Mouse (Mus musculus) G1E (cell line): ENCODE results near the gene Tmprss4. TPM values are rescaled to one million over a fixed set of nuclear protein-coding genes. Genes with fewer than 3 reads are reported as not detected.

ENCODE experiments used
- ATAC-seq: 2 replicates; pipeline ENCODE4 v1.8.0; 2016; ENCODE audit warnings: mild to moderate bottlenecking; ENCODE audit not compliant: insufficient number of reproducible peaks, poor library complexity, low FRiP score, severe bottlenecking; ENCODE audit errors: extremely low read depth
- DNase-seq: peaks from one replicate; pipeline ENCODE4 v3.0.0; 2012; ENCODE audit warnings: low spot score
- H3K27me3 ChIP-seq: 2 replicates; pipeline ENCODE4 v1.6.1; 2012; ENCODE audit warnings: mild to moderate bottlenecking, low read length, inconsistent platforms; ENCODE audit not compliant: insufficient read depth
- H3K36me3 ChIP-seq: replicated peaks from 2 replicates; pipeline ENCODE3; 2012; ENCODE audit warnings: mild to moderate bottlenecking, inconsistent platforms
- H3K4me1 ChIP-seq: 2 replicates; pipeline ENCODE4 v1.6.1; 2012; ENCODE audit warnings: low read depth, low read length, inconsistent platforms, mixed read lengths; ENCODE audit not compliant: insufficient read depth
- H3K4me3 ChIP-seq: 2 replicates; pipeline ENCODE4 v1.5.1; 2012; ENCODE audit warnings: low read depth, mild to moderate bottlenecking, inconsistent platforms, low read length, moderate library complexity, mixed read lengths
- H3K9me3 ChIP-seq: replicated peaks from 2 replicates; pipeline ENCODE4 v1.6.1; 2012; ENCODE audit warnings: inconsistent platforms
- CTCF ChIP-seq: IDR thresholded peaks from 2 replicates; pipeline ENCODE4 v1.5.1; 2012; ENCODE audit warnings: low read depth, low read length, inconsistent platforms, mixed read lengths
- GATA1 ChIP-seq: IDR thresholded peaks from 2 replicates; pipeline ENCODE4 v1.6.1; 2012; ENCODE audit warnings: borderline replicate concordance, low read length, inconsistent platforms, mixed read lengths
- GATA2 ChIP-seq: IDR thresholded peaks from 2 replicates; pipeline ENCODE4 v1.6.1; 2012; ENCODE audit warnings: low read depth, low read length, inconsistent platforms, borderline replicate concordance
- POLR2AphosphoS5 ChIP-seq: IDR thresholded peaks from 2 replicates; pipeline ENCODE4 v1.6.1; 2012; ENCODE audit warnings: low read depth, low read length, inconsistent platforms; ENCODE audit not compliant: insufficient replicate concordance
- TAL1 ChIP-seq: conservative IDR thresholded peaks from 2 replicates; pipeline ENCODE4 v1.6.1; 2012; ENCODE audit warnings: low read depth, low read length, inconsistent platforms, mixed read lengths
- polyA plus RNA-seq: library from polyadenylated mRNA; stranded (reverse); fragments of >175 nt; gene quantifications from 2 replicates; pipeline ENCODE4 v1.2.3, GENCODE M21; 2012
- total RNA-seq, 2 experiments: library from RNA; stranded (forward) in 1 of 2; stranded (reverse) in 1 of 2; fragments of 200-1000 nt in 1 of 2; fragments of >200 nt in 1 of 2; fragmentation: Nextera tagmentation in 1 of 2; gene quantifications; 2 replicates each; pipeline ENCODE4 v1.2.3; 2014 to 2017

Gene Tmprss4
- total and polyA plus RNA-seq, 3 experiments: 0.11 TPM; not detected in 2

GRCm38 (mm10) chr9:45145533-45146266, 58.2 kb downstream of the Tmprss4 start:
- Histone ChIP-seq H3K9me3 (no peaks in the 10 kb centered on the region), H3K4me3 (no peak overlapping the region), H3K4me1 (no peaks in the 10 kb centered on the region), H3K27me3 (peaks cover 14% of the 10 kb centered on the region), H3K36me3 (no peaks in the 10 kb centered on the region)
- ATAC-seq (no peak), DNase-seq (no peak)
- TF ChIP-seq GATA1 (no peak), CTCF (no peak), TAL1 (no peak), POLR2AphosphoS5 (no peak), GATA2 (no peak)

GRCm38 (mm10) chr9:45142686-45143085, 61.2 kb downstream of the Tmprss4 start:
- Histone ChIP-seq H3K27me3 (peaks cover 22% of the 10 kb centered on the region), H3K36me3 (no peaks in the 10 kb centered on the region), H3K9me3 (no peaks in the 10 kb centered on the region), H3K4me3 (no peak overlapping the region), H3K4me1 (no peaks in the 10 kb centered on the region)
- ATAC-seq (no peak), DNase-seq (no peak)
- no peak for TF ChIP-seq POLR2AphosphoS5
- TF ChIP-seq GATA2: no peak
- TF ChIP-seq TAL1: no peak
- TF ChIP-seq CTCF: no peak
- no peak for TF ChIP-seq GATA1

DNA sequence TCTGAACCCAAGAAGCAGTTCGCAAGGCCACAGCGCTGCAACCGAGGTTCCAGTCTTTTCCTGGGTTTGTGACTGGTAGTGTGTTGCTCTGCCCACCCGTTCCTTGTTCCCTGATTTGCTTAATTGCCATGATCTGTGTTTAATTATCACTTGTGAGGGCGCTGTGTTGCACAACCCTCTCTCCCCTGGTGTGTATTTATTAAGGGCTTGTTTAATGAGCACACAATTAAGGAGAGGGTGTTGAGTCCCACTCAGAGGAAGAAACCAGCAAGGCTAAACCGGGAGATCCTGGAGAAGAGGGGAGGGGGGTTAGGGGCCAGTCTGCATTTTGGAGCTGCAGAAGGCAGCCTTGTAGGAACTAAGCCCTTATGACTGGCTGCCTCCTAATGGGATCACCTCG, 62.9 kb downstream of the Tmprss4 start:
- peaks cover 19% of the 10 kb centered on the region; the same call in 1 of the 2 replicates for H3K27me3 ChIP-seq
- H3K4me3 ChIP-seq: no peak overlapping the region
- TF ChIP-seq CTCF (no peak), GATA2 (no peak), POLR2AphosphoS5 (no peak), GATA1 (no peak)
- H3K4me1 ChIP-seq: no peaks in the 10 kb centered on the region
- DNase-seq: no peak
- no peak for ATAC-seq
- no peaks in the 10 kb centered on the region for H3K9me3 ChIP-seq
- H3K36me3 ChIP-seq: no peaks in the 10 kb centered on the region

DNA sequence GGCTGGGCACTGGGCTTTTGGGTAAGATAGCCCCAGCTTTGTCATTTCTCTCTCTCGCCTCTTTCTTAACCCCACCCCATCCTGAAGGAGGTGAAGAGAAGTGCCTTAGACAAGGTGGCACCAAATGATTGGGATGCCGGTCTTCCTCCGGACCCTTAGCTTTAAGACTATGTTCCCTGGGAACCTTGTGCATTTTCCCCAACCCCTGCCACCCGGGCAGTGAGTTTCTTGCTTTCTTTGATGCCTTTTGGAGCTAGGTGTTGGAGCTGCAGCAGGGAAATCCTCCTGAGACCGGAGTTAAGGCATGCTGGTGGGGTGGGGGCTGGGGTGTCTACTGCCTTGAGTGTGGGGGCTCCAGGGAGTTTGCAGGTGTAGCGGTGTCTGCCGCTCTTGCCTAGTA, 64.8 kb downstream of the Tmprss4 start:
- ATAC-seq: no peak
- H3K4me1 ChIP-seq: no peaks in the 10 kb centered on the region
- no peak for TF ChIP-seq CTCF
- TF ChIP-seq TAL1: no peak
- TF ChIP-seq POLR2AphosphoS5: no peak
- no peak for TF ChIP-seq GATA2
- TF ChIP-seq GATA1: no peak
- no peak overlapping the region for H3K4me3 ChIP-seq
- no peaks in the 10 kb centered on the region for H3K36me3 ChIP-seq
- H3K27me3 ChIP-seq: peaks cover 18% of the 10 kb centered on the region; the same call in 1 of the 2 replicates
- no peak for DNase-seq
- no peaks in the 10 kb centered on the region for H3K9me3 ChIP-seq

- DNase-seq (no peak), ATAC-seq (no peak)
- Histone ChIP-seq H3K4me3 (no peak within 1 kb of the TSS), H3K36me3 (no peaks in the 10 kb centered on the region), H3K27me3 (peaks cover 18% of the 10 kb centered on the region; the same call in 1 of the 2 replicates), H3K4me1 (no peaks in the 10 kb centered on the region), H3K9me3 (no peaks in the 10 kb centered on the region)
- TF ChIP-seq GATA2 (no peak), GATA1 (no peak), TAL1 (no peak), CTCF (no peak), POLR2AphosphoS5 (no peak)
These were observed 65.5 kb downstream of the Tmprss4 start, which contains the start of gene Scn4b for GRCm38 (mm10) chr9:45138191-45139032. TSS of gene Scn4b (plus strand) at chr9:45138395.

- Histone ChIP-seq H3K27me3 (peaks cover 23% of the 10 kb centered on the region), H3K4me1 (no peaks in the 10 kb centered on the region), H3K4me3 (no peak overlapping the region), H3K36me3 (no peaks in the 10 kb centered on the region), H3K9me3 (no peaks in the 10 kb centered on the region)
- DNase-seq: no peak
- ATAC-seq: no peak
- TF ChIP-seq GATA1: no peak
- no peak for TF ChIP-seq POLR2AphosphoS5
- TF ChIP-seq GATA2: no peak
- no peak for TF ChIP-seq CTCF
- TF ChIP-seq TAL1: no peak
These were observed 67.3 kb downstream of the Tmprss4 start for GRCm38 (mm10) chr9:45136442-45137169.
